Mouse (Mus musculus) kidney, postnatal 36 days (tissue): ENCODE measurements around the gene Nav3.
"Not testable (repeated sequence)": the region's sequence is repeated elsewhere in the genome, so short reads cannot be mapped to it uniquely, and the experiment has no call there.

Source experiments
- DNase-seq, 2 experiments: peaks; one replicate each; pipeline ENCODE4 v3.0.0; 2021 to 2022; ENCODE audit warnings: mixed read lengths in 2 of 2

Nav3 gene

GRCm38 (mm10) chr10:110455838-110456493 lies at the start of gene Nav3:
TSS of gene Nav3 (minus strand) at chr10:110456204.
- peak; percentile 39 to 80 for DNase-seq

GRCm38 (mm10) chr10:110485306-110485705 lies 29.3 kb upstream of the Nav3 start:
- no peak for DNase-seq

DNA sequence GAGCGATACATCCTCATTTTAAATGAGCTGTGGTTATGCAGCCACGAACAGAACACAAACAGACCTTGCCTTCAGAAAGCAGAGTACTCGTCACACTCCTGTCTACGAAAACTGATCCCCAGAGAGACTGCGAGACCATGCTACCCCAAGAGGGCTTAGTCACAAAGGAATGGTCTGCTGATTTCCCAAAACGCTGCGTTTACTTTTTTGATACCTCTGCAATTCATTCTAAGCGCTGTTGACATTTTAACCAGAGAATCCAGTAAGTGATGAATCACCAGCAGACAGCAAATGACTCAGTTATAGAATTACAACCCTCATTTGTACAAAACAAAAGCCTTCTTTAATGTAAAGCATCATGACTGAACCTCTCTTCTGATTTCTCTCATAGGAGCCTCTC lies 28.8 kb upstream of the Nav3 start:
- DNase-seq: no peak

DNA sequence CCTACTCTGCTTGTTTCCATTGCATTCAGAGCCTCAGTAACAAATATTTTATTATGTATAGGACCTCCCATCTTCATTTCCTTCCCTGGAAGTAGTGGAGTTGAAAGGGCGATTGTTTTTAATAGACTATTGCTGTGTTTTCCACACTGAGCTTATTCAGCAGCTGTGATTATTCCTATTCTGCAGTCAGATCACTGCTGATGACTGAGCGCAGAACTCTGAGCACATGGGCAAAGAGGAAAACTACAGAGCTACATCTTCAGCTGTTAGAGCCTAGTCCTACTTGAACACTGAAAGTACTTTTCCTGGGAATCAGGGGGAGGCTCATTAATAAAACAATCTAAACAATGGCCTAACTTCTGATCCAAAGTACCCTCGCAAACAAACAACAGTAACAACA lies 23.2 kb upstream of the Nav3 start:
- DNase-seq: no peak

GRCm38 (mm10) chr10:110477689-110478314 lies 21.8 kb upstream of the Nav3 start:
- no peak for DNase-seq

GRCm38 (mm10) chr10:110474107-110474506 lies 18.1 kb upstream of the Nav3 start:
- DNase-seq: no peak

GRCm38 (mm10) chr10:110469445-110469844 lies 13.4 kb upstream of the Nav3 start:
- DNase-seq: no peak

- peak; percentile 2 for DNase-seq
Observed at GRCm38 (mm10) chr10:110455063-110455837, 754 bp downstream of the Nav3 start.

DNA sequence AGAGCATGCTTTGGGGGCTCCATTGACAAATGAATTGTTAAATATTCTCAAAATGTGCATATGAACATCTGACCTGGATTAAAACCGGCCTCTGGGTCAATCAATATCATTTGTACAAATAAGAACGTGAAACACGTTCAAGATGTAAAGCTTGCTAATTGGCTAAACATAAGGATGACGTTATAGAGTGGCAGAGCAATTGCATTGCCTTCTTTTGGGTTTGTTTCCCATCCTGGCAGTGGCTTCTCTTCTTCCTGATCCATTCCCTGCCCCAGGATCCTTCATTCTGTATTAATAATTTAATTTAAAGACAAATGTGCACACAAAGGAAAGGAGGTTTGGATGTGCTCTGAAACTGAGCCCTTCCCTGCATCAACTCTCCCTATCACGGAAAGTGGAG lies 2.4 kb downstream of the Nav3 start:
- no peak for DNase-seq

DNA sequence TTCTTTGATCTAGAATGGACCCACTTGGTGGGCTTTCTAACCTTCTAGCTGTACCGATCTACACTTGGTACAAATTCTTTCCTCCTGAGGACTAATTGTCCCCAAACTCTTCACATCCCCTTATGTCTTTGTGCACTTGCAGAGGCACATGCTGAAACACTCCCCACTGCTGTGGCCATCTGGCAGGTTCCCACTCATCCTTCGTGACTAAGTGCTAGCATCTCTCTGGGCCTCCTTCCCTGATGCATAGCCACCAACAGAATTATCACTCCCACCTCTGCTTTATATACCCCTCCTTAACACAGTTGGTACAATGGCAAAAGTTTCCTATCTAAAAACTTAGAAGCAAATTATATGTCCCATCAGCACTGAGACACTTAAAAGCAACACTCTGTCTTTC lies 15.6 kb downstream of the Nav3 start:
- no peak for DNase-seq

- DNase-seq: no peak
Observed at GRCm38 (mm10) chr10:110431078-110431477, 24.9 kb downstream of the Nav3 start.

GRCm38 (mm10) chr10:110429578-110429977 lies 26.4 kb downstream of the Nav3 start:
- DNase-seq: no peak

DNA sequence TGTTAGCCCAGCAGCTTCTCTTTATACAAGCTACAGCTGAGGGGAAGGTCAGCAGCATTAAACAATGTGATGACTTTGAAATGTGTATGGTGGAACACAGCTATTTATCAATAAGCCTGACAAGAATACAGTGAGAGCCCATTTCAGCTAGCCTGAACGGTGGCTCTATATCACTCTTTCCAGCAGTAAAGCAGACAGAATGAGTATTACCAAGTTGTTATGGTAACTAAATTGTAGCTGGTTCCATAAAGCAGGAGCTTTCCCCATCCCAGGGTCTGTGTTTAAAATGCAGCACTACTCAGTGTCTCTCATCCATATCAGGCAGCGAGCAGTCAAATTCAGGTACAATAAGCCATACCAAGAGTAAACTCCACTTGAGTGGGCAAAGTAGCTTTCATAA lies 27.0 kb downstream of the Nav3 start:
- DNase-seq: no peak

GRCm38 (mm10) chr10:110421533-110421932 lies 34.5 kb downstream of the Nav3 start:
- no peak for DNase-seq

DNA sequence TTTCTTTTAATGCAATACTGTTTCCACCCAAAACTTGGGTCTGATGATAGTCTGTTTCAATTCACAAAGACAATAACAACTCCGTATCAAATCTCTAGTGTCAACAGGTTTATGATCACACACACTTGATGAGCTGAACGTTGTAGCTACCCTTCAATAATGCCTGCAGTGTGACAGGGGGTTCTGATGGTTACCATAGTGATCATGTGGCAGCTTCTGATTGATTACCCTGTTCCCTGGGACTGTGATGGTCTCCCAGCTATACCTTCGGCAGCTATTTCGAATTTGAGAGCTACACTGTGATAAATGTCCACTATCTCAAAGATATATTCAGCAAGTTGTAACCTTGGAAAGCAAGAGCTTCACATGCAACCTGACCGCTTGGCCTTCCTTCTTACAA lies 39.0 kb downstream of the Nav3 start:
- DNase-seq: no peak

- DNase-seq: no peak
Observed at GRCm38 (mm10) chr10:110415624-110416023, 40.4 kb downstream of the Nav3 start.

DNA sequence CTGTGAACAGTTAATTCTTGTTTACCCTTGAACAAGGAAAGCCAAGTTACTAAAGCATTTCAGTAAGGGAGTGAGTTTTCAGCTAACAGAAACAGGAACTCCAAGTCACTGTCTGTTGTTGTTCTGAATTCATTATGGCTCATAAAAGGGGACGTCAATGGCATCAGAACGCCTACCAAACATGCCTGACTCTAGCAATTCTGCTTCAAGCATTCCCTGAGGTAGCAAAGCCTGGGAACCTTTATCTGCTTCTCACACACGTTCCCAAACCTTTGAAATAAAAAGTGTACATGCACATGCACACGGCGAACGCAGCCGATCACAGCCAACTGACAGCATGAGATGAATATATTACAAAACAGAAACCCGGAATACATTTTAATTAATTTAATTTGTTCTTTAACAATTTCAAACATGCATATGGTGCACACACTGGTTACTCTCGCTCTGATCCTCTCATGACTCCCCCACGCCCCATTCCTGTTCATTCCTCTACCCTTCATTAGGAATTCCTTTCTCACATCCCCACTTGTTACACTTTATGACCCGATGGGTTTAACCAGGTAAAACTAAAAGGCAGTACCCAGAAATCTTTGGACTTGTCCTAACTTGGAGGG lies 42.6 kb downstream of the Nav3 start:
- DNase-seq: no peak

- DNase-seq: no peak
Observed at GRCm38 (mm10) chr10:110402950-110403349, 53.1 kb downstream of the Nav3 start.

- DNase-seq: no peak
Observed at GRCm38 (mm10) chr10:110400642-110401041, 55.4 kb downstream of the Nav3 start.

GRCm38 (mm10) chr10:110398643-110399042 lies 57.4 kb downstream of the Nav3 start:
- no peak for DNase-seq

DNA sequence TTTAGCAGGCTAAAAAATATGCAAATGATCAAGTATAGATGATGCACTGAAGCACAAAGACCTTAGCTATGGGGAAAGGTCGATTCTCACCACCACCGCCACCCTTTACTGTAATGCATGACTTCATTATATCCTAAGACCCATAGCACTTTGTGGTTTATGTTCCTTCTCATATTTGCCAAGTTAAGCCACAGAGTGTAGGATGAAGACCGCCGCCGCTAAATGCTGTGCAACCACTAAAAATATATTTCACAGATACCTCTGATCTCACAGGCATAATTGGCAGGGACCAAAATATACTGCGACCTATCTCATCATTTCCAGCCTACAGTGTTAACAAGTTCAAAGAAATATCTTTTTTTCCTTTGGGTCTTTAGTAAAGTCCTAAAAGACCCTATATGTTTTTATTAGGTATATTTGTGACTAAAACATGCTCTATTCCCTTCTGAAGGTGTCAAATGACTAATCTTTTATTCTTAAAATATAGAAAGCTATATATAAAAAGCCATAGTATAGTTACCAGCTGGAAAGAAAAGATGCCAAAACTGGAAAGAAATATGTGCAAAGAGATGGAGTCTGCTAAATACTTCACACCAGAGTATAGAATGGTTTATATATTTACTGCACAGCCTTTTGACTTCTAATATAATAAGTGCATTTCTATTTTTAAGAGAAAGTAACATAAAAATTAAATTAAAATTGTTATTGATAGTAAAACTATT lies 69.4 kb downstream of the Nav3 start:
- DNase-seq: no peak

DNA sequence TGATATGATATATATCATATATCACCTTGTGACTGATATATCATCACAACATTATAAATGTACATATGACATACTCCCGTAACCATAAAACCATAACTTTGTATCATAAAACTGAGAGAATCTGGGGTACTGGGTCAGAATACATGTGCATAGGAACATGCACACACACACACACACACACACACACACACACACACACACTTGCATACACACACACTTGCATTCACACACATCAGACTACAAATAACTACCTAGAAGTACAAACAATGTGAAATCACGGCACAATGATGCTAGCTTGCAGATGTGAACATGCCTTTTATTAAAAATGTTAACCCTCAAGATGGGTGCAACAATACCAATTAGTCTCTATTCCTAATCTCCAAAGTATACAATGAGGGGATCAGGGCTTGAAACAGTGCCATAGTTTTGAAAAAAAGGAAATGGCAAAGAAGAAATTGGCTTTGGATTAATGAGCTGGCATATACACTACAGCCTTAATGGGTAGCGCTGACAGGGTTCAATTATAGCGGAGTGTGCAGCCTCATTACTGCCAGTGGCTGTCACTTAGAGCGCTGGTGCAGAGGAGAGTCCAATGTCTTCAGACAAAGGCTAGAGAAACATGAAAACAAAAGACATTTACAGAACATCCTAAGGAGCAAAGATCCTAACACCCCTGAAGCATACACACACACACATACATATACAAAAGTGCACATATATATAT lies 72.3 kb downstream of the Nav3 start:
- not testable (repeated sequence) for DNase-seq
